Mouse (Mus musculus) brain, embryonic 14.5 days (tissue): Measurements from ENCODE around the gene Pcx.

ENCODE experiments used
- CTCF ChIP-seq: fragments of 200-500 bp; IDR thresholded peaks from 2 replicates; pipeline ENCODE4 v1.5.1; 2012; ENCODE audit warnings: inconsistent platforms, mild to moderate bottlenecking, moderate library complexity, borderline replicate concordance; ENCODE audit not compliant: insufficient read depth, insufficient read length; ENCODE audit errors: extremely low read depth
- POLR2A ChIP-seq: fragments of 200-500 bp; IDR thresholded peaks from 2 replicates; pipeline ENCODE4 v1.6.1; 2012; ENCODE audit warnings: mild to moderate bottlenecking, inconsistent platforms, borderline replicate concordance; ENCODE audit not compliant: poor library complexity, insufficient read depth, insufficient read length, severe bottlenecking; ENCODE audit errors: extremely low read depth

- no peak for TF ChIP-seq POLR2A
- no peak for TF ChIP-seq CTCF
Observed at GRCm38 (mm10) chr19:4571658-4572057, 61.4 kb downstream of the Pcx start.
